Mouse (Mus musculus): Measurements from ENCODE around the gene Tsc22d3.
"Not testable (repeated sequence)": the region's sequence is repeated elsewhere in the genome, so short reads cannot be mapped to it uniquely, and the experiment has no call there.

The Tsc22d3 gene

GRCm38 (mm10) chrX:140500306-140500705 lies 100.2 kb downstream of the Tsc22d3 start:
- DNase-seq (ENCODE audit: low spot score in 2 of 2): no peak

- not testable (repeated sequence) for DNase-seq (ENCODE audit: low spot score in 2 of 2)
These were observed 102.0 kb downstream of the Tsc22d3 start for GRCm38 (mm10) chrX:140498431-140498830.

- DNase-seq (ENCODE audit: low spot score in 2 of 2): no peak
These were observed 106.3 kb downstream of the Tsc22d3 start for GRCm38 (mm10) chrX:140494170-140494569.

GRCm38 (mm10) chrX:140493527-140494029 lies 106.9 kb downstream of the Tsc22d3 start:
- no peak for DNase-seq (ENCODE audit: low spot score in 2 of 2)

- peak in 1 of 2 experiments; percentile 23 for DNase-seq (ENCODE audit: low spot score in 2 of 2)
These were observed 108.4 kb downstream of the Tsc22d3 start for GRCm38 (mm10) chrX:140491884-140492571.

- DNase-seq (ENCODE audit: low spot score in 2 of 2): no peak
These were observed 110.3 kb downstream of the Tsc22d3 start for GRCm38 (mm10) chrX:140490203-140490602.
